Mouse (Mus musculus): ENCODE measurements at regions not wholly inside any gene's neighbourhood (a gene's known extent, or its start where the extent isn't known, plus 50 kb on each side); places are given as distances from the start of the nearest gene placed in this dataset.

- no peak for TF ChIP-seq CTCF (IDR thresholded peaks at IDR 0.05)
- ATAC-seq, result no peak
- H3K27me3 ChIP-seq, result no peaks in the 10 kb centered on the region
- in situ Hi-C loops (cut with MboI; ENCODE audit: low pct_unique_long_range_greater_than_20kb), result no loop called here
- POLR2A ChIA-PET, result no interaction called here
- CTCF ChIA-PET, result no interaction called here
- no peak for DNase-seq (ENCODE audit: low read depth, low spot score)
Observed at GRCm38 (mm10) chr2:169397758-169398157, 189.8 kb downstream of the Gm11011 start.

- POLR2A ChIA-PET, result no interaction called here
- H3K27me3 ChIP-seq, result no peaks in the 10 kb centered on the region
- ATAC-seq (no peak), DNase-seq (ENCODE audit: low read depth, low spot score) (no peak)
- in situ Hi-C loops (cut with MboI; ENCODE audit: low pct_unique_long_range_greater_than_20kb), result no loop called here
- CTCF ChIA-PET, result no interaction called here
- TF ChIP-seq CTCF (IDR thresholded peaks at IDR 0.05), result no peak
Observed at GRCm38 (mm10) chr2:169397013-169397412, 190.5 kb downstream of the Gm11011 start.

GRCm38 (mm10) chr2:169396294-169396693, 191.3 kb downstream of the Gm11011 start:
- no peak for ATAC-seq
- in situ Hi-C loops (cut with MboI; ENCODE audit: low pct_unique_long_range_greater_than_20kb), result no loop called here
- ChIA-PET CTCF (no interaction called here), POLR2A (no interaction called here)
- H3K27me3 ChIP-seq, result no peaks in the 10 kb centered on the region
- no peak for DNase-seq (ENCODE audit: low read depth, low spot score)
- no peak for TF ChIP-seq CTCF (IDR thresholded peaks at IDR 0.05)

GRCm38 (mm10) chr2:169389611-169390010, 197.9 kb downstream of the Gm11011 start:
- CTCF ChIA-PET, result no interaction called here
- H3K27me3 ChIP-seq, result no peaks in the 10 kb centered on the region
- in situ Hi-C loops (cut with MboI; ENCODE audit: low pct_unique_long_range_greater_than_20kb), result no loop called here

GRCm38 (mm10) chr2:169388569-169388968, 199.0 kb downstream of the Gm11011 start:
- CTCF ChIA-PET, result no interaction called here
- POLR2A ChIA-PET, result no interaction called here
- ATAC-seq, result no peak

More at GRCm38 (mm10) chr2:169389611-169390010, 197.9 kb downstream of the Gm11011 start:
- POLR2A ChIA-PET, result no interaction called here
- TF ChIP-seq CTCF (IDR thresholded peaks at IDR 0.05), result no peak
- ATAC-seq (no peak), DNase-seq (ENCODE audit: low read depth, low spot score) (no peak)

GRCm38 (mm10) chr2:169387765-169388518, 199.6 kb downstream of the Gm11011 start:
- DNase-seq (ENCODE audit: low read depth, low spot score) (no peak), ATAC-seq (no peak)
- ChIA-PET CTCF (no interaction called here), POLR2A (no interaction called here)
- no peak for TF ChIP-seq CTCF (IDR thresholded peaks at IDR 0.05)
- H3K27me3 ChIP-seq, result no peaks in the 10 kb centered on the region
- in situ Hi-C loops (cut with MboI; ENCODE audit: low pct_unique_long_range_greater_than_20kb), result no loop called here

More at GRCm38 (mm10) chr2:169388569-169388968, 199.0 kb downstream of the Gm11011 start:
- no peaks in the 10 kb centered on the region for H3K27me3 ChIP-seq
- DNase-seq (ENCODE audit: low read depth, low spot score), result no peak
- in situ Hi-C loops (cut with MboI; ENCODE audit: low pct_unique_long_range_greater_than_20kb), result no loop called here
- TF ChIP-seq CTCF (IDR thresholded peaks at IDR 0.05), result no peak

- ChIA-PET POLR2A (no interaction called here), CTCF (no interaction called here)
- ATAC-seq (no peak), DNase-seq (ENCODE audit: low read depth, low spot score) (no peak)
- peak; percentile 22 for TF ChIP-seq CTCF (IDR thresholded peaks at IDR 0.05)
- H3K27me3 ChIP-seq, result no peaks in the 10 kb centered on the region
- in situ Hi-C loops (cut with MboI; ENCODE audit: low pct_unique_long_range_greater_than_20kb), result no loop called here
Observed at GRCm38 (mm10) chr2:169383701-169384100, 203.8 kb downstream of the Gm11011 start.

GRCm38 (mm10) chr2:169373069-169373468, 214.5 kb downstream of the Gm11011 start:
- H3K27me3 ChIP-seq, result no peaks in the 10 kb centered on the region
- ChIA-PET CTCF (no interaction called here), POLR2A (no interaction called here)
- ATAC-seq (no peak), DNase-seq (ENCODE audit: low read depth, low spot score) (no peak)
- TF ChIP-seq CTCF (IDR thresholded peaks at IDR 0.05), result no peak
- in situ Hi-C loops (cut with MboI; ENCODE audit: low pct_unique_long_range_greater_than_20kb), result no loop called here

GRCm38 (mm10) chr2:169365046-169365445, 222.5 kb downstream of the Gm11011 start:
- DNase-seq (ENCODE audit: low read depth, low spot score) (no peak), ATAC-seq (no peak)
- ChIA-PET CTCF (no interaction called here), POLR2A (no interaction called here)
- TF ChIP-seq CTCF (IDR thresholded peaks at IDR 0.05), result no peak
- H3K27me3 ChIP-seq, result no peaks in the 10 kb centered on the region
- in situ Hi-C loops (cut with MboI; ENCODE audit: low pct_unique_long_range_greater_than_20kb), result no loop called here

- POLR2A ChIA-PET, result interaction anchor here (0.5 kb wide), 1 partner anchor 9 kb away, joined by 4 read pairs; no protein-coding TSS in a partner anchor
- TF ChIP-seq CTCF (IDR thresholded peaks at IDR 0.05), result no peak
- H3K27me3 ChIP-seq, result no peaks in the 10 kb centered on the region
- CTCF ChIA-PET, result no interaction called here
- DNase-seq (ENCODE audit: low read depth, low spot score), result no peak
- in situ Hi-C loops (cut with MboI; ENCODE audit: low pct_unique_long_range_greater_than_20kb), result no loop called here
- ATAC-seq, result no peak
Observed at GRCm38 (mm10) chr2:169360272-169360671, 227.3 kb downstream of the Gm11011 start.

GRCm38 (mm10) chr2:169357400-169357799, 230.1 kb downstream of the Gm11011 start:
- CTCF ChIA-PET, result interaction anchor here (1.5 kb wide), 1 partner anchor 38 kb away, joined by 3 read pairs; no protein-coding TSS in a partner anchor
- H3K27me3 ChIP-seq, result no peaks in the 10 kb centered on the region
- no peak for DNase-seq (ENCODE audit: low read depth, low spot score)
- TF ChIP-seq CTCF (IDR thresholded peaks at IDR 0.05), result no peak
- in situ Hi-C loops (cut with MboI; ENCODE audit: low pct_unique_long_range_greater_than_20kb), result no loop called here
- no peak for ATAC-seq
- POLR2A ChIA-PET, result no interaction called here

- in situ Hi-C loops (cut with MboI; ENCODE audit: low pct_unique_long_range_greater_than_20kb), result no loop called here
- CTCF ChIA-PET, result no interaction called here
- ATAC-seq, result no peak
- H3K27me3 ChIP-seq, result no peaks in the 10 kb centered on the region
- no peak for TF ChIP-seq CTCF (IDR thresholded peaks at IDR 0.05)
- no peak for DNase-seq (ENCODE audit: low read depth, low spot score)
- POLR2A ChIA-PET, result interaction anchor here (0.6 kb wide), 1 partner anchor 273 kb away, joined by 3 read pairs; no protein-coding TSS in a partner anchor
Observed at GRCm38 (mm10) chr2:169351547-169351946, 236.0 kb downstream of the Gm11011 start.

Data from Patski (cell line).